Mouse (Mus musculus) MEL (cell line): Measurements from ENCODE around the gene Tmem214.

ENCODE experiments used
- E2F4 ChIP-seq: IDR thresholded peaks from 2 replicates; pipeline ENCODE4 v1.6.1; 2011; ENCODE audit warnings: low read depth, low read length, improper control_type of control experiment, borderline replicate concordance
- EP300 ChIP-seq, 2 experiments: IDR thresholded peaks; 2 replicates each; pipeline ENCODE4 v1.6.1; 2011; ENCODE audit warnings: improper control_type of control experiment in 2 of 2, low read length in 2 of 2, low read depth in 1 of 2, mild to moderate bottlenecking in 1 of 2

- TF ChIP-seq E2F4 (no peak), EP300 (IDR thresholded peaks at IDR 0.05; ENCODE audit: low read depth in 1 of 2, low read length in 2 of 2) (no peak)
These were observed 47.0 kb downstream of the Tmem214 start for GRCm38 (mm10) chr5:30914849-30915248.
